Mouse (Mus musculus): ENCODE results near the gene Endou.

GRCm38 (mm10) chr15:97748309-97748708, 17.2 kb upstream of the Endou start:
- TF ChIP-seq POLR2A (IDR thresholded peaks at IDR 0.05; ENCODE audit: extremely low read depth, insufficient read depth, low read length) (no peak), CTCF (IDR thresholded peaks at IDR 0.05; ENCODE audit: extremely low read depth, insufficient read depth, low read length) (no peak)
